Mouse (Mus musculus) stomach, postnatal 0 days (tissue): ENCODE measurements around the gene Thap8.

Source experiments
- CTCF ChIP-seq: IDR thresholded peaks from 2 replicates; pipeline ENCODE4 v1.5.1; 2016; ENCODE audit warnings: antibody characterized with exemption, low read depth, mild to moderate bottlenecking, moderate library complexity
- EP300 ChIP-seq: optimal IDR thresholded peaks from 2 replicates; pipeline ENCODE3; 2016; ENCODE audit warnings: antibody characterized with exemption

- TF ChIP-seq CTCF = no peak
- no peak for TF ChIP-seq EP300
These were observed 17.4 kb downstream of the Thap8 start for GRCm38 (mm10) chr7:30297266-30297665.
